26 mouse cellular contexts compared by ENCODE assay signal in genomic region chr3:27667280-27667679, GRCm38 (mm10). TPM values are rescaled to one million over a fixed set of nuclear protein-coding genes. Genes with fewer than 3 reads are reported as not detected.
DNase-seq lines count a peak whose midpoint lies in the region; ATAC-seq and TF ChIP-seq lines count a peak whose summit lies in the region.
"Had no signal": no experiment of that assay in that cellular context is flagged by ENCODE, and none has a peak within 500 bp of the region (broad histone marks: within the 10 kb centered on the region; RNA-seq: fewer than 3 reads in every experiment).

No protein-coding gene starts in this region.

- DNase-seq in heart, postnatal 0 days (ENCODE audit: low spot score), result no peak
- no peak for DNase-seq in left cerebral cortex, postnatal 14 days (ENCODE audit: low spot score in 2 of 2)
- DNase-seq in embryo, embryonic 10.5 days (ENCODE audit: low spot score), result no peak
- DNase-seq: adrenal gland, postnatal 10 days; adrenal gland, postnatal 36 days; cerebellum, adult 11 months; cerebellum, adult 2 months; cerebellum, adult 9-11 months; cerebellum, postnatal 36 days; forebrain, postnatal 0 days; gastrocnemius, postnatal 25 days; heart, adult 2 months had no signal

- WGBS in heart, postnatal 0 days, result 68% methylated on average over 4 of the region's 4 CpGs
- WGBS in heart, embryonic 12.5 days, result 71% methylated on average over 4 of the region's 4 CpGs

- no peaks in the 10 kb centered on the region for H3K36me3 ChIP-seq in heart, postnatal 0 days (replicated peaks; ENCODE audit: control insufficient read depth, insufficient read depth, low read length)
- no peaks in the 10 kb centered on the region; the same call in 1 of the 2 replicates for H3K36me3 ChIP-seq in heart, embryonic 12.5 days
- H3K36me3 ChIP-seq: embryonic facial prominence, embryonic 12.5 days; embryonic facial prominence, embryonic 15.5 days; hindbrain, embryonic 12.5 days; hindbrain, embryonic 15.5 days had no signal

- TF ChIP-seq CTCF in heart, postnatal 0 days (IDR thresholded peaks at IDR 0.05; ENCODE audit: low read depth), result no peak

- intact Hi-C loops in left cerebral cortex, postnatal 14 days (cut with DNase I), result no loop called here

- ATAC-seq in heart, postnatal 0 days (ENCODE audit: insufficient read depth, low read depth), result no peak
- ATAC-seq in heart, embryonic 12.5 days (ENCODE audit: insufficient number of reproducible peaks, low FRiP score), result no peak
- ATAC-seq in common myeloid progenitor, adult 5-6 weeks (replicated peaks; ENCODE audit: low read depth, poor library complexity, severe bottlenecking), result peak; percentile 48
- peak; percentile 77 for ATAC-seq in megakaryocyte, adult 5-6 weeks (ENCODE audit: poor library complexity, severe bottlenecking)
- no peak for ATAC-seq in frontal cortex, adult (ENCODE audit: low TSS enrichment)
- ATAC-seq: activated CD4-positive, CD25-positive, alpha-beta regulatory T cell, adult 4 months; CD4-positive, CD25-positive, alpha-beta regulatory T cell, adult 4 months; forebrain, embryonic 14.5 days; forebrain, postnatal 0 days; intestine, postnatal 0 days had no signal

- no peak overlapping the region for H3K4me3 ChIP-seq in heart, postnatal 0 days (ENCODE audit: low read depth, low read length)
- H3K4me3 ChIP-seq in heart, embryonic 12.5 days, result no peak overlapping the region
- H3K4me3 ChIP-seq: embryonic facial prominence, embryonic 12.5 days; embryonic facial prominence, embryonic 15.5 days; heart, adult 2 months; hindbrain, embryonic 12.5 days; hindbrain, embryonic 15.5 days had no signal

- no peak for TF ChIP-seq EP300 in heart, postnatal 0 days (IDR thresholded peaks at IDR 0.05; ENCODE audit: low read depth)

- 0 out of 2 replicates have a peak overlapping the region, but pooled peaks have one; percentile 2 for H3K27ac ChIP-seq in heart, postnatal 0 days (ENCODE audit: low read depth)
- no peak overlapping the region for H3K27ac ChIP-seq in heart, embryonic 12.5 days (ENCODE audit: poor library complexity, severe bottlenecking)
- H3K27ac ChIP-seq: embryonic facial prominence, embryonic 12.5 days; embryonic facial prominence, embryonic 15.5 days; heart, adult 2 months; hindbrain, embryonic 12.5 days; hindbrain, embryonic 15.5 days had no signal

- no peak overlapping the region for H3K4me2 ChIP-seq in heart, postnatal 0 days (ENCODE audit: low read depth, low read length)
- H3K4me2 ChIP-seq in heart, embryonic 12.5 days, result no peak overlapping the region
- H3K4me2 ChIP-seq: embryonic facial prominence, embryonic 12.5 days; embryonic facial prominence, embryonic 15.5 days; heart, embryonic 11.5 days; hindbrain, embryonic 12.5 days; hindbrain, embryonic 15.5 days had no signal

- no peak overlapping the region for H3K9ac ChIP-seq in heart, postnatal 0 days (replicated peaks; ENCODE audit: low read depth, low read length)
- H3K9ac ChIP-seq in heart, embryonic 12.5 days, result no peak overlapping the region
- H3K9ac ChIP-seq: embryonic facial prominence, embryonic 12.5 days; embryonic facial prominence, embryonic 15.5 days; forebrain, postnatal 0 days; hindbrain, embryonic 12.5 days; hindbrain, embryonic 15.5 days had no signal

- no peaks in the 10 kb centered on the region for H3K27me3 ChIP-seq in heart, postnatal 0 days (ENCODE audit: control insufficient read depth, insufficient read depth, low read length)
- no peaks in the 10 kb centered on the region for H3K27me3 ChIP-seq in heart, embryonic 12.5 days (replicated peaks)
- H3K27me3 ChIP-seq: embryonic facial prominence, embryonic 12.5 days; embryonic facial prominence, embryonic 15.5 days; hindbrain, embryonic 12.5 days; hindbrain, embryonic 15.5 days had no signal

- H3K4me1 ChIP-seq in heart, postnatal 0 days (ENCODE audit: control insufficient read depth, insufficient read depth), result peaks cover 63% of the 10 kb centered on the region
- H3K4me1 ChIP-seq in heart, embryonic 12.5 days (replicated peaks), result peaks cover 84% of the 10 kb centered on the region

- H3K9me3 ChIP-seq in heart, postnatal 0 days (replicated peaks; ENCODE audit: control insufficient read depth, low read length), result no peaks in the 10 kb centered on the region
- H3K9me3 ChIP-seq in heart, embryonic 12.5 days (replicated peaks), result no peaks in the 10 kb centered on the region
- H3K9me3 ChIP-seq: embryonic facial prominence, embryonic 12.5 days; embryonic facial prominence, embryonic 15.5 days; hindbrain, embryonic 12.5 days; hindbrain, embryonic 15.5 days had no signal

RNA-seq across cellular contexts. Expression of gene Fndc3b, which starts 43.8 kb away (rescaled TPM):
- total RNA-seq in heart, postnatal 0 days (2014; rRNA removed; ENCODE audit: low replicate concordance), result 44.1 and 57.1 TPM in 2 replicates
- polyA plus RNA-seq in heart, postnatal 0 days (2015; fragmentation: Nextera tagmentation; extraction: Ambion mirVana), result 13.8 and 16.4 TPM in 2 replicates
- 36.8 and 43.6 TPM in 2 replicates for polyA plus RNA-seq in heart, embryonic 12.5 days (2016; fragmentation: Nextera tagmentation; extraction: Ambion mirVana)
- total RNA-seq in common myeloid progenitor, adult 5-6 weeks (2017), result 7.5 and 9.0 TPM in 2 replicates
- 23.6 and 29.8 TPM in 2 replicates for total RNA-seq in megakaryocyte, adult 5-6 weeks (2015)
- 13.0 and 13.9 TPM in 2 replicates for total RNA-seq in megakaryocyte, adult 5-6 weeks (2017)
- 10 to 100 TPM; 23.2 to 25.2 TPM for total RNA-seq in left cerebral cortex, postnatal 14 days (2021)
- total RNA-seq: MEL had no signal

Comparison
In these comparisons a context has a peak if more than half of its experiments do, and no peak if none do; other contexts are left out.
1. ATAC-seq: peak in common myeloid progenitor, adult 5-6 weeks (single experiment) and megakaryocyte, adult 5-6 weeks (single experiment); none in heart, postnatal 0 days (single experiment), heart, embryonic 12.5 days (single experiment) and frontal cortex, adult (single experiment).